ENCODE assay signal across 8 mouse cellular contexts in the genomic region with DNA sequence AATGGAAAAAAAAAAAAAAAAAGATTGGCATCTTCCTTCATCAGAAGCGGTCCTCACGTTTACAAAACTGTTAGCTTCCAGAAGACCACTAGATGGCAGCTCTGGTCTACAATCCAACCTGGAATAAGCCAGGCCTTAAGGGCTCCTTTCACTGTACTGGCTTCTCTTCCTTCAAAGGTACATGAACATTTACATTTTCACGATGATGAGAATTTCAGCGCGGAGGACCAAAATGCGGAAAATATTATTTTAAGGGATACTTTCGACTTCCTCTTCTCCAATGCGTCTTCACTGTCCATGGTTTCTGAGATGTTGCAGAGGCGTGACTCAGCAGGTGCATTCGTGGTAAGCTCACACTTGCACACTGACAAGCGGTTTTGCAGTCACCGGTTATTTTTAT.
A peak's percentile ranks its signal among the peaks of the same experiment; 100 is the strongest.
DNase-seq lines count a peak whose midpoint lies in the region; ATAC-seq and TF ChIP-seq lines count a peak whose summit lies in the region.

No protein-coding gene starts in this region.

- WGBS in hindbrain, embryonic 10.5 days, result 42% methylated on average over 12 of the region's 12 CpGs
- 39% methylated on average over 12 of the region's 12 CpGs for WGBS in midbrain, embryonic 10.5 days

- CTCF ChIA-PET in Patski (lab: Charles Lee), result interaction anchor here (1.1 to 4.3 kb wide), 14 partner anchors 11 to 377 kb away, joined by 3 to 36 read pairs (median 5); partner anchors contain the start of gene Fam3c

- POLR2A ChIA-PET in Patski (lab: Charles Lee), result interaction anchor here (0.7 kb wide), 1 partner anchor 207 kb away, joined by 9 read pairs; no protein-coding TSS in a partner anchor

- no peaks in the 10 kb centered on the region for H3K9me3 ChIP-seq in hindbrain, embryonic 10.5 days
- no peaks in the 10 kb centered on the region for H3K9me3 ChIP-seq in midbrain, embryonic 10.5 days (replicated peaks)

- H3K27ac ChIP-seq in hindbrain, embryonic 10.5 days, result no peak overlapping the region
- H3K27ac ChIP-seq in midbrain, embryonic 10.5 days (replicated peaks), result no peak overlapping the region

- H3K4me1 ChIP-seq in hindbrain, embryonic 10.5 days (replicated peaks), result no peaks in the 10 kb centered on the region
- no peaks in the 10 kb centered on the region for H3K4me1 ChIP-seq in midbrain, embryonic 10.5 days

- in situ Hi-C loops in Patski (cut with MboI; ENCODE audit: low pct_unique_long_range_greater_than_20kb), result loop anchor here (5.0 to 25.0 kb wide), 3 partner anchors 203 to 840 kb away; no protein-coding TSS in a partner anchor

- peak; percentile 78 for ATAC-seq in Patski

- peak; percentile 78 for TF ChIP-seq CTCF in Patski (IDR thresholded peaks at IDR 0.05)

- no peaks in the 10 kb centered on the region for H3K27me3 ChIP-seq in Patski
- H3K27me3 ChIP-seq in hindbrain, embryonic 10.5 days (ENCODE audit: insufficient read depth, poor library complexity, severe bottlenecking), result no peaks in the 10 kb centered on the region
- no peaks in the 10 kb centered on the region for H3K27me3 ChIP-seq in midbrain, embryonic 10.5 days (ENCODE audit: low read depth, poor library complexity, severe bottlenecking)

- H3K4me3 ChIP-seq in hindbrain, embryonic 10.5 days, result no peak overlapping the region
- H3K4me3 ChIP-seq in midbrain, embryonic 10.5 days, result no peak overlapping the region

- no peaks in the 10 kb centered on the region for H3K36me3 ChIP-seq in hindbrain, embryonic 10.5 days
- no peaks in the 10 kb centered on the region for H3K36me3 ChIP-seq in midbrain, embryonic 10.5 days

- DNase-seq in adrenal gland, adult 2 months, result peak; percentile 52
- DNase-seq in adrenal gland, postnatal 4 days (ENCODE audit: low spot score in 2 of 2), result no peak
- DNase-seq in Patski (ENCODE audit: low read depth, low spot score), result peak; percentile 30
- peak; percentile 87 for DNase-seq in embryo, embryonic 10.5 days (ENCODE audit: low spot score)
- peak; percentile 22 for DNase-seq in hindbrain, embryonic 10.5 days (ENCODE audit: low spot score)
- DNase-seq in layer of hippocampus, postnatal 10 days (ENCODE audit: low spot score in 2 of 2), result peak; percentile 39 to 55
- DNase-seq in midbrain, embryonic 10.5 days (ENCODE audit: low spot score), result peak; percentile 19
- DNase-seq in right cerebral cortex, postnatal 4 days, result peak; percentile 16

Comparison
In these comparisons a context has a peak if more than half of its experiments do, and no peak if none do; other contexts are left out.
1. DNase-seq: peak in adrenal gland, adult 2 months (single experiment), Patski (single experiment), embryo, embryonic 10.5 days (single experiment), hindbrain, embryonic 10.5 days (single experiment), layer of hippocampus, postnatal 10 days (2 of 2), midbrain, embryonic 10.5 days (single experiment) and right cerebral cortex, postnatal 4 days (single experiment); none in adrenal gland, postnatal 4 days (0 of 2).